Mouse (Mus musculus) forebrain, embryonic 11.5 days (tissue): ENCODE measurements around the gene Dpp4. TPM values are rescaled to one million over a fixed set of nuclear protein-coding genes. Genes with fewer than 3 reads are reported as not detected.

Source experiments
- ATAC-seq: fragments of 200-750 bp; cut with Nextera tagmentation; replicated peaks from 2 replicates; pipeline ENCODE4 v1.8.0; 2017; ENCODE audit warnings: moderate TSS enrichment; ENCODE audit not compliant: low FRiP score
- DNase-seq: peaks from one replicate; pipeline ENCODE4 v3.0.0-alpha.2; 2017; ENCODE audit warnings: low spot score
- H3K27ac ChIP-seq: fragments of 300-500 bp; sonication (generic); 2 replicates; pipeline ENCODE4 v1.5.1; 2014; ENCODE audit warnings: low read depth, low read length
- H3K27me3 ChIP-seq: fragments of 300-500 bp; sonication (generic); 2 replicates; pipeline ENCODE4 v1.6.1; 2014; ENCODE audit warnings: mild to moderate bottlenecking, low read length, mixed read lengths; ENCODE audit not compliant: control insufficient read depth, insufficient read depth
- H3K36me3 ChIP-seq: fragments of 300-500 bp; sonication (generic); 2 replicates; pipeline ENCODE4 v1.6.1; 2014; ENCODE audit warnings: mild to moderate bottlenecking, low read length, moderate library complexity, mixed read lengths; ENCODE audit not compliant: control insufficient read depth, insufficient read depth
- H3K4me1 ChIP-seq: fragments of 300-500 bp; sonication (generic); replicated peaks from 2 replicates; pipeline ENCODE4 v1.6.1; 2014; ENCODE audit warnings: low read length, mixed read lengths; ENCODE audit not compliant: control insufficient read depth, insufficient read depth
- H3K4me2 ChIP-seq: fragments of 300-500 bp; sonication (generic); 2 replicates; pipeline ENCODE4 v1.6.1; 2014; ENCODE audit warnings: low read depth, mild to moderate bottlenecking, low read length, moderate library complexity, mixed read lengths; ENCODE audit not compliant: severe bottlenecking
- H3K4me3 ChIP-seq: fragments of 300-500 bp; sonication (generic); 2 replicates; pipeline ENCODE4 v1.5.1; 2014; ENCODE audit warnings: low read depth, low read length
- H3K9ac ChIP-seq: fragments of 300-500 bp; sonication (generic); 2 replicates; pipeline ENCODE4 v1.6.1; 2014; ENCODE audit warnings: low read length
- H3K9me3 ChIP-seq: fragments of 300-500 bp; sonication (generic); 2 replicates; pipeline ENCODE4 v1.6.1; 2016; ENCODE audit warnings: low read length, mixed read lengths; ENCODE audit not compliant: control insufficient read depth
- WGBS: fragments of 180-500 bp; shearing (Covaris S2); extraction: QIAGEN DNeasy Blood & Tissue Kit; methylation state at CpG from one replicate; pipeline ENCODE4 v1.1.7; 2014; 5-methylcytosine and 5-hydroxymethylcytosine counted together
- polyA plus RNA-seq: library from polyadenylated mRNA; unstranded; fragments of >200 nt; fragmentation: Nextera tagmentation; extraction: Ambion mirVana; gene quantifications from 2 replicates; pipeline ENCODE4 v1.2.1, GENCODE M21; 2014

The Dpp4 gene
- polyA plus RNA-seq, 1 experiment from 2014 or later = 0.57 TPM

- H3K9ac ChIP-seq = no peak overlapping the region
- 85% methylated on average over 6 of the region's 6 CpGs for WGBS
- no peak overlapping the region for H3K4me2 ChIP-seq
- H3K27ac ChIP-seq = no peak overlapping the region
- H3K27me3 ChIP-seq = no peaks in the 10 kb centered on the region
- H3K36me3 ChIP-seq = no peaks in the 10 kb centered on the region
- DNase-seq (no peak), ATAC-seq (no peak)
- H3K4me3 ChIP-seq = no peak overlapping the region
- no peaks in the 10 kb centered on the region for H3K9me3 ChIP-seq
- H3K4me1 ChIP-seq = peaks cover under 1% of the 10 kb centered on the region; the same call in 1 of the 2 replicates
Measured at GRCm38 (mm10) chr2:62360872-62361271, 51.2 kb downstream of the Dpp4 start.

- Histone ChIP-seq H3K27ac (no peak overlapping the region), H3K4me1 (peaks cover 4% of the 10 kb centered on the region; the same call in 1 of the 2 replicates), H3K9ac (no peak overlapping the region), H3K36me3 (no peaks in the 10 kb centered on the region), H3K4me2 (no peak overlapping the region), H3K27me3 (no peaks in the 10 kb centered on the region), H3K9me3 (no peaks in the 10 kb centered on the region), H3K4me3 (no peak overlapping the region)
- no peak for ATAC-seq
- no peak for DNase-seq
- WGBS = 90% methylated on average over 7 of the region's 7 CpGs
Measured at GRCm38 (mm10) chr2:62357259-62357658, 54.8 kb downstream of the Dpp4 start.

- Histone ChIP-seq H3K4me2 (no peak overlapping the region), H3K27me3 (no peaks in the 10 kb centered on the region), H3K9ac (no peak overlapping the region), H3K4me1 (peaks cover 4% of the 10 kb centered on the region; the same call in 1 of the 2 replicates), H3K9me3 (no peaks in the 10 kb centered on the region), H3K4me3 (no peak overlapping the region), H3K27ac (no peak overlapping the region), H3K36me3 (no peaks in the 10 kb centered on the region)
- ATAC-seq = no peak
- DNase-seq = no peak
- WGBS = 87% methylated on average over 14 of the region's 14 CpGs
Measured at GRCm38 (mm10) chr2:62356606-62357005, 55.4 kb downstream of the Dpp4 start.

- WGBS = 23% methylated on average over 6 of the region's 6 CpGs
- H3K4me3 ChIP-seq = no peak overlapping the region
- H3K4me2 ChIP-seq = no peak overlapping the region
- H3K9me3 ChIP-seq = no peaks in the 10 kb centered on the region
- no peaks in the 10 kb centered on the region for H3K36me3 ChIP-seq
- no peak overlapping the region for H3K9ac ChIP-seq
- ATAC-seq (peak; percentile 80), DNase-seq (peak; percentile 56)
- H3K4me1 ChIP-seq = peaks cover 4% of the 10 kb centered on the region; the same call in 1 of the 2 replicates
- no peak overlapping the region for H3K27ac ChIP-seq
- no peaks in the 10 kb centered on the region for H3K27me3 ChIP-seq
Measured at GRCm38 (mm10) chr2:62355766-62356165, 56.3 kb downstream of the Dpp4 start.

- H3K4me1 ChIP-seq = peaks cover 4% of the 10 kb centered on the region; the same call in 1 of the 2 replicates
- WGBS = 84% methylated on average over 3 of the region's 3 CpGs
- H3K27ac ChIP-seq = no peak overlapping the region
- H3K27me3 ChIP-seq = no peaks in the 10 kb centered on the region
- no peak overlapping the region for H3K4me2 ChIP-seq
- DNase-seq = no peak
- no peaks in the 10 kb centered on the region for H3K9me3 ChIP-seq
- no peak overlapping the region for H3K9ac ChIP-seq
- no peak overlapping the region for H3K4me3 ChIP-seq
- ATAC-seq = no peak
- H3K36me3 ChIP-seq = no peaks in the 10 kb centered on the region
Measured at GRCm38 (mm10) chr2:62352035-62352434, 60.0 kb downstream of the Dpp4 start.

GRCm38 (mm10) chr2:62347762-62348161 is 64.3 kb downstream of the Dpp4 start:
- ATAC-seq (no peak), DNase-seq (no peak)
- Histone ChIP-seq H3K9ac (no peak overlapping the region), H3K27me3 (no peaks in the 10 kb centered on the region), H3K27ac (no peak overlapping the region), H3K4me1 (no peaks in the 10 kb centered on the region), H3K4me2 (no peak overlapping the region), H3K4me3 (no peak overlapping the region), H3K9me3 (no peaks in the 10 kb centered on the region), H3K36me3 (no peaks in the 10 kb centered on the region)
- 90% methylated on average over 9 of the region's 9 CpGs for WGBS

GRCm38 (mm10) chr2:62346771-62347170 is 65.3 kb downstream of the Dpp4 start:
- ATAC-seq = no peak
- H3K4me2 ChIP-seq = no peak overlapping the region

GRCm38 (mm10) chr2:62344367-62344766 is 67.7 kb downstream of the Dpp4 start:
- H3K27me3 ChIP-seq = no peaks in the 10 kb centered on the region
- H3K9ac ChIP-seq = no peak overlapping the region
- no peak for ATAC-seq
- no peak for DNase-seq
- H3K4me1 ChIP-seq = no peaks in the 10 kb centered on the region
- no peaks in the 10 kb centered on the region for H3K36me3 ChIP-seq
- WGBS = 67% methylated on average over 6 of the region's 6 CpGs
- no peaks in the 10 kb centered on the region for H3K9me3 ChIP-seq
- no peak overlapping the region for H3K4me3 ChIP-seq
- no peak overlapping the region for H3K4me2 ChIP-seq
- no peak overlapping the region for H3K27ac ChIP-seq

More at GRCm38 (mm10) chr2:62346771-62347170, 65.3 kb downstream of the Dpp4 start:
- Histone ChIP-seq H3K9ac (no peak overlapping the region), H3K9me3 (no peaks in the 10 kb centered on the region), H3K27ac (no peak overlapping the region), H3K27me3 (no peaks in the 10 kb centered on the region), H3K4me3 (no peak overlapping the region), H3K4me1 (no peaks in the 10 kb centered on the region), H3K36me3 (no peaks in the 10 kb centered on the region)
- 44% methylated on average over 1 of the region's 1 CpGs for WGBS
- DNase-seq = no peak

GRCm38 (mm10) chr2:62341734-62342128 is 70.3 kb downstream of the Dpp4 start:
- H3K9me3 ChIP-seq = no peaks in the 10 kb centered on the region
- no peaks in the 10 kb centered on the region for H3K36me3 ChIP-seq
- H3K9ac ChIP-seq = no peak overlapping the region; the same call in 1 of the 2 replicates
- no peak overlapping the region for H3K27ac ChIP-seq
- peak overlapping the region; percentile 32; the same call in 1 of the 2 replicates for H3K4me2 ChIP-seq
- ATAC-seq (peak; percentile 45), DNase-seq (no peak)
- H3K4me3 ChIP-seq = no peak overlapping the region
- 13% methylated on average over 14 of the region's 14 CpGs for WGBS
- no peaks in the 10 kb centered on the region for H3K4me1 ChIP-seq
- H3K27me3 ChIP-seq = no peaks in the 10 kb centered on the region
